Mouse (Mus musculus): ENCODE measurements around the gene Kmt2e. TPM values are rescaled to one million over a fixed set of nuclear protein-coding genes. Genes with fewer than 3 reads are reported as not detected.

The Kmt2e gene
- total RNA-seq, 2 experiments from 2014 or later, result 93.2 to 96.7 TPM

DNA sequence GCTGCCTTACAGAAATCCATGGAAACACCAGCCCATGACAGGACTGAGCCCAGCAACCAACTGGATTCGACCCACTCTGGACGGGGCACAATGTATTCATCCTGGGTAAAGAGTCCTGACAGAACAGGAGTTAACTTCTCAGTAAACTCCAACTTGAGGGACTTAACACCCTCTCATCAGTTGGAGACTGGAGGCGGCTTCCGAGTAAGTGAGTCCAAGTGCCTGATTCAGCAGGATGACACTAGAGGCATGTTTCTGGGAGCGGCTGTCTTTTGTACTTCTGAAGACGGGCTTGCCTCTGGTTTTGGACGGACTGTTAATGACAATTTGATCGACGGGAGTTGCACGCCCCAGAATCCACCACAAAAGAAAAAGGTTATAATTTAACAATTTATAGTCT is 63.7 kb downstream of the Kmt2e start:
- DNase-seq (ENCODE audit: low spot score in 2 of 2), result peak in 1 of 2 experiments; percentile 6

GRCm38 (mm10) chr5:23499257-23499656 is 65.0 kb downstream of the Kmt2e start:
- no peak for DNase-seq (ENCODE audit: low spot score in 2 of 2)

DNA sequence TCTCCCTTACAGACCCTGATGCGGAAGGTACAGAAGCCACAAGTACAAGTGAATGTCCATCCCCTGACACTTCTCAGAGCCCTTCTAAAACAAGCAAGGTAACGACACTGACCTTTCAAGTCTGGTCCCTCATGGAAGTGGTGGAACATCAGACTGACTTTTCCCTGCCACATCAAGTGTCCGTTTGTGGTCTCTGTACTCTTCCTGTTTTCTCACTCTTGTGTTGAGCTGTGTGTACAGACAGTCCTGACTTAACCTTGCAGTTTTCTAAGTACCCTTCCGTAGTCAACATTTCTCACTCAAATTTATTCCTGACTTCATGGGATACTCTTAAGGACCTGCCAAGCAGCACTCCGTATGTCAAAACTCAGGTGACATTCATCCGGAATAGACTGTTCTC is 66.5 kb downstream of the Kmt2e start:
- no peak for DNase-seq (ENCODE audit: low spot score in 2 of 2)

GRCm38 (mm10) chr5:23501582-23502316 is 67.5 kb downstream of the Kmt2e start:
- no peak for DNase-seq (ENCODE audit: low spot score in 2 of 2)

DNA sequence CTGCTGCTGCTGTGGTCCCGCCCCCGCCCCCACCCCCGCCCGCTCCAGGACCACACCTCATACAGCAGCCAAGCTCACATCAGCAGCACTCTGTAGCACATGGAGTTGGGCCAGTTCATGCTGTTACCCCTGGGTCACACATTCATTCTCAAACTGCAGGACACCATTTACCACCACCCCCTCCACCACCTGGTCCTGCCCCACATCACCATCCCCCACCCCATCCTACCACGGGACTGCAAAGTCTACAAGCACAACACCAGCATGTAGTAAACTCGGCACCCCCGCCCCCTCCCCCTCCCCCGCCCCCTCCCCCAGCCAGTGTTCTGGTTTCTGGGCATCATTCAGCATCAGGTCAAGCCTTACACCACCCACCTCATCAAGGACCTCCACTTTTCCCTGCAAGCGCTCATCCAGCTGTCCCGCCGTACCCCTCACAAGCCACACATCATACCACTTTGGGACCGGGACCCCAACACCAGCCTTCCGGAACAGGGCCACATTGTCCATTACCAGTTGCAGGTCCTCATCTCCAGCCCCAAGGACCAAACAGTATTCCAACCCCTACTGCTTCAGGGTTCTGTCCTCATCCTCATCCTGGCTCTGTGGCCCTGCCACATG is 68.2 kb downstream of the Kmt2e start:
- DNase-seq (ENCODE audit: low spot score in 2 of 2), result no peak

DNA sequence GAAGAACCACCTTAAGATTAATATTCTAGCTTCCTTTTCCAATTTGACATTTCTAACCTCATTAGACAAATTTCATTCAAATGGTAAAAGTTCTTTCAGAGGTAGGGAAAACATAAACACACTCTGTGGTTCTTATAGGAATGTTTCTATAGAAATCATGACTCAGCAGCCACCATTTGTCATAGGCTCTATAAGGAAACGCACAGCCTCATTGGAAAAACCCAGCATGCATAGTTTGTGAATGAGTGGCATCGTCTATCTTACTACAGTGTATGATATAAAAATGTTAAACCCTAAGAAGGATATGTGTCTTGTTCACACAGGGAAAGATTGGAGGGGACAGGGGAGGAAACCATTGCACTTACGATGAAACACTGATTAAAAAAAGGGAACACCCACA is 71.3 kb downstream of the Kmt2e start:
- no peak for DNase-seq (ENCODE audit: low spot score in 2 of 2)

- DNase-seq (ENCODE audit: low spot score in 2 of 2), result no peak
These were observed 73.0 kb downstream of the Kmt2e start for GRCm38 (mm10) chr5:23507210-23507609.

DNA sequence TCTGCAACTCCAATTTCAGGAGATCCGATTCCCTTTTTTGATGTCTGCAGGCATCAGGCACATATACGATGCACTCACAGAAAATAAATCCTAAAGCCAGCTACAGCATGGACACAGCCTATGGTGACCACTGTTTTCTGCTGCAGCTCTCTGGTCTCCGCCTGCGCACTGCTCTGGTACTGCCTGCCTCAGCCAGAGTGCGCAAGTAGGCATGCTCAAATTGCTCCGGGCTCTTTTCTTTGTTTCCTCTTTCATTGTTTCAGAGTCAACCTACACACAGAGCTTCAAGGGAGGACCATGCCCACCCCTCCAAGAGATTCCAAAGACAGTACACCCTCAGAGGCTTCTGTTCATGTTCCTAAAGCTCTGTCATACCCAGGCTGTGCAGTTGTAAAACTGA is 74.4 kb downstream of the Kmt2e start:
- no peak for DNase-seq (ENCODE audit: low spot score in 2 of 2)

GRCm38 (mm10) chr5:23511456-23511855 is 77.2 kb downstream of the Kmt2e start:
- no peak for DNase-seq (ENCODE audit: low spot score in 2 of 2)

- no peak for DNase-seq (ENCODE audit: low spot score in 2 of 2)
These were observed 78.3 kb downstream of the Kmt2e start for GRCm38 (mm10) chr5:23512556-23512955.

GRCm38 (mm10) chr5:23513468-23513867 is 79.2 kb downstream of the Kmt2e start:
- DNase-seq (ENCODE audit: low spot score in 2 of 2), result no peak

- no peak for DNase-seq (ENCODE audit: low spot score in 2 of 2)
These were observed 80.8 kb downstream of the Kmt2e start for GRCm38 (mm10) chr5:23515038-23515437.

- no peak for DNase-seq (ENCODE audit: low spot score in 2 of 2)
These were observed 82.7 kb downstream of the Kmt2e start for GRCm38 (mm10) chr5:23516962-23517361.

DNA sequence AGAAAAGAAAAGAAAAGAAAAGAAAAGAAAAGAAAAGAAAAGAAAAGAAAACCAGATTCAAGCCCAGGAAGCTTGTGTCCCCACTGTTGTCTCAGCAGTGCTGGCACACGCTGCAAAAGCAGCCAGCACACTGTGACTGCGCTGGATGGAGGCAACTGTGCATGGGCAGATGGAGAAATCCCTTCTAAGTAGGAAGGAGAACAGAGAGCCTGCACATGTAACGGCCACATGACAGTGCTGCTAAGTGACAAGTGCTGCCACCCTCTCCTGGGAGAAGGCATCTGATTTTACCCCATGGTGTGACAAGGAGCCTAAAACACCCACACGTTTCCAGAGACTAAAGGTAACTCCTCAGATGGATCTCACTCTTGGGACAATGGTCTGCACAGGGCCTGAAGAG is 83.6 kb downstream of the Kmt2e start:
- DNase-seq (ENCODE audit: low spot score in 2 of 2), result peak in 1 of 2 experiments; percentile 49

GRCm38 (mm10) chr5:23518673-23519072 is 84.4 kb downstream of the Kmt2e start:
- no peak for DNase-seq (ENCODE audit: low spot score in 2 of 2)

DNA sequence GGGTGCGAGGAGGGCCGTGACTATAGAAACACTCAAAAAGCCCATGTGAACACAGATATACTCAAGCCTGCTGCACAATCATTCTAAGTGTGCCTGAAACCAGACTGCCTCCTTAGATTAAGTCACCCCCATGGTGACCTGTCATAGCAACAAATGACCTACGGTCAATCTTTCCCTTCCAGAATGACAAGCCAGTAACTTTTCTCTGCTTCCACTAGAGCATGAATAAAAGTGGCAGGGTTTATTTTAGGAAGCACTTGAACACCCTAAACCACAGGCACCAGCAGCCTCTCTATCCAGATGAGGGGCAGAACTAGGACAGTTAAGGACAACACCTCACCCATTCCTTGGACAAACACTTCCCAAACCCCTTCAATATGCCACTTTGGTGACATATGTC is 85.4 kb downstream of the Kmt2e start:
- no peak for DNase-seq (ENCODE audit: low spot score in 2 of 2)

GRCm38 (mm10) chr5:23521645-23522044 is 87.4 kb downstream of the Kmt2e start:
- no peak for DNase-seq (ENCODE audit: low spot score in 2 of 2)

- no peak for DNase-seq (ENCODE audit: low spot score in 2 of 2)
These were observed 89.7 kb downstream of the Kmt2e start for GRCm38 (mm10) chr5:23523936-23524335.

DNA sequence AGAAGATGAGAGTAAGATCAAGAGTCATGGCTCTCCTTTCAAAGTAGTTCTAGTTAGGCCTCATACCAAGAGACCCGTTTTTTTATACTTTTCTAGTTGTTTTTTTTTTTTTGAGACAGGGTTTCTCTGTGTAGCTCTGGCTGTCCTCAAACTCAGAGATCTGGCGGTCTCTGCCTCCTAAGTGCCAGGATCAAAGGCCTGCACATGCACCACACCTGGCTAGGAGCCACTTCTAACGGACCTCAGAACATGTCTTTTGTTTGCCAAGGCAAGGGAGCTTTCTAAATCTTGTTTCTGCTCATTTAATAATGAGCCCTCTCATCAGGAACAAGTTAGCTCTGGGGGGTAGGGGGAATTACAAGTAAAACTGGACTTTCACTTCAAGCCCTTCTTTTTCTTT is 90.4 kb downstream of the Kmt2e start:
- no peak for DNase-seq (ENCODE audit: low spot score in 2 of 2)

DNA sequence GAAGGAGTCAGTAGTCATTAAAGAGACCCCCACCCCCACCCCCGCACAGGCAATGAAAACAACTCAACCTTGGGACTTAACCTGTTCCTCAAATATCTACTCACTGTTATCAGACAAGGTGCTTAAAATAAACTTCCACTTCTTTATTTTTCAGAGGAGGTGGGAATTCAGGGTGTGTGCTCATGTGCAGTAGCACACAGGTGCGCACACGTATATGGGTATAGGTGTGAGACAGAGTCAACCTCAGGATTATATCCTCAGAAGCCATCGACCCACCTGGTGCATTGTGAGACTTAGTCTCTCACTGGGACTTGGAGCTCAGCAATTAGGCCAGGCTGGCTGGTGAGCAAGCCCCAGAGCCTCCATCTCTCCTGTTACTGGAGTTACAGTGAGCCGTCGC is 96.9 kb downstream of the Kmt2e start:
- DNase-seq (ENCODE audit: low spot score in 2 of 2), result no peak

DNA sequence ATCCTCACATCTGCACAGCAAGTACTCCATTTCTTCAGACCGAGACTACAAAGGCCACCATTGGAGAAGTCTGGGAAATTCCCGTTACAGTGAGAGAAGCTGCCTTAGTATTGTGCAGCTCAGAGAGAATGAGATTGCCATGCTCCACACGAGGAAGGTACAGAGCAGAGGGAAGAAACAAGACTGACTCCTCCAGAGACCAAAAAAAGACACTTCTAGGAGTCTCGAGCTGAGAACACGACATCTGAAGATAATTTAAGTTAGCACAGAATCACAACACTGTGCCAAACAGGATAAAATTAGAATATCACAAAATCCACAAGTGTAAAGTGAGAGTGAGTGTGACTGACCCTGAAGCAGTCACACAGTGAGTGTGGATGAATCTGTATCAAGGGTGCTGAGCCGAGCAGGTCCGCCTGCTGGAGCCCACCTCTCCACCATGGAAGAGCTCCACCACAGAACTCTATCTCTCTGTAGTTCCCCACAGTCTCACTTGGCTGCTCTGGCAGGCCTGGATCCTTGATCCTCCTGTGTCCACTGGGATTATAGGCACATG is 97.4 kb downstream of the Kmt2e start:
- no peak for DNase-seq (ENCODE audit: low spot score in 2 of 2)

GRCm38 (mm10) chr5:23535692-23536091 is 101.5 kb downstream of the Kmt2e start:
- no peak for DNase-seq (ENCODE audit: low spot score in 2 of 2)

GRCm38 (mm10) chr5:23551687-23552086 is 117.4 kb downstream of the Kmt2e start:
- DNase-seq (ENCODE audit: low spot score in 2 of 2), result no peak

All from layer of hippocampus, postnatal 14 days (tissue).